Mouse (Mus musculus) lung, postnatal 0 days (tissue): ENCODE results near the gene Lrrtm4.

ENCODE experiments used
- CTCF ChIP-seq: IDR thresholded peaks from 2 replicates; pipeline ENCODE4 v1.5.1; 2016; ENCODE audit warnings: antibody characterized with exemption, mild to moderate bottlenecking
- EP300 ChIP-seq: IDR thresholded peaks from 2 replicates; pipeline ENCODE4 v1.6.1; 2016; ENCODE audit warnings: antibody characterized with exemption, mild to moderate bottlenecking, control low read depth

- TF ChIP-seq CTCF (no peak), EP300 (no peak)
Observed at GRCm38 (mm10) chr6:80577227-80577626, 558.5 kb downstream of the Lrrtm4 start.
